Mouse (Mus musculus): ENCODE data around the gene Morc4. TPM values are rescaled to one million over a fixed set of nuclear protein-coding genes. Genes with fewer than 3 reads are reported as not detected.

The Morc4 gene
- polyA plus RNA-seq (2017; shearing (Covaris generic)) = not detected

- ATAC-seq = no peak
Observed at GRCm38 (mm10) chrX:139870938-139871791, at the start of gene Morc4. Gene Morc4, minus strand, starts transcription at chrX:139871677.

GRCm38 (mm10) chrX:139920572-139920971 is 49.1 kb upstream of the Morc4 start:
- ATAC-seq = no peak

- no peak for ATAC-seq
Observed at GRCm38 (mm10) chrX:139891387-139891786, 19.9 kb upstream of the Morc4 start.

GRCm38 (mm10) chrX:139883221-139883620 is 11.7 kb upstream of the Morc4 start:
- ATAC-seq = no peak

GRCm38 (mm10) chrX:139877936-139878335 is 6.5 kb upstream of the Morc4 start:
- no peak for ATAC-seq

GRCm38 (mm10) chrX:139877105-139877504 is 5.6 kb upstream of the Morc4 start:
- no peak for ATAC-seq

GRCm38 (mm10) chrX:139870300-139870711 is 1.2 kb downstream of the Morc4 start:
- ATAC-seq = no peak

- no peak for ATAC-seq
Observed at GRCm38 (mm10) chrX:139859402-139859801, 12.1 kb downstream of the Morc4 start.

- no peak for ATAC-seq
Observed at GRCm38 (mm10) chrX:139854795-139855194, 16.7 kb downstream of the Morc4 start.

GRCm38 (mm10) chrX:139841091-139841490 is 30.4 kb downstream of the Morc4 start:
- no peak for ATAC-seq

- ATAC-seq = no peak
Observed at GRCm38 (mm10) chrX:139839057-139839456, 32.4 kb downstream of the Morc4 start.

GRCm38 (mm10) chrX:139832464-139832863 is 39.0 kb downstream of the Morc4 start:
- peak; percentile 50 for ATAC-seq

GRCm38 (mm10) chrX:139828363-139829092 is 42.9 kb downstream of the Morc4 start:
- ATAC-seq = no peak

- no peak for ATAC-seq
Observed at GRCm38 (mm10) chrX:139826926-139827325, 44.6 kb downstream of the Morc4 start.

- ATAC-seq = no peak
Observed at GRCm38 (mm10) chrX:139825402-139825801, 46.1 kb downstream of the Morc4 start.

GRCm38 (mm10) chrX:139815201-139815600 is 56.3 kb downstream of the Morc4 start:
- no peak for ATAC-seq

GRCm38 (mm10) chrX:139814018-139814635 is 57.4 kb downstream of the Morc4 start:
- ATAC-seq = no peak

- ATAC-seq = no peak
Observed at GRCm38 (mm10) chrX:139813299-139814002, 58.0 kb downstream of the Morc4 start.

GRCm38 (mm10) chrX:139812636-139813298 is 58.7 kb downstream of the Morc4 start:
- ATAC-seq = no peak

- ATAC-seq = no peak
Observed at GRCm38 (mm10) chrX:139808501-139808900, 63.0 kb downstream of the Morc4 start.

- no peak for ATAC-seq
Observed at GRCm38 (mm10) chrX:139808085-139808484, 63.4 kb downstream of the Morc4 start.

GRCm38 (mm10) chrX:139807391-139807790 is 64.1 kb downstream of the Morc4 start:
- ATAC-seq = no peak
